Mouse (Mus musculus) left cerebral cortex, postnatal 4 days (tissue): ENCODE data around the gene Timp3. TPM values are rescaled to one million over a fixed set of nuclear protein-coding genes. Genes with fewer than 3 reads are reported as not detected.

Source experiments
- DNase-seq: peaks from one replicate; pipeline ENCODE4 v3.0.0-alpha.2; 2022
- intact Hi-C: fragments of 180-260 bp; cut with DNase I; formaldehyde crosslinking; loops from one replicate; pipeline ENCODE4 v1.15.1; 2025
- total RNA-seq, 2 experiments: library from RNA; stranded (reverse); gene quantifications; 2 replicates each; pipeline ENCODE4 v1.2.3; 2021

Timp3 gene
- total RNA-seq, 2 experiments from 2014 or later = 40.2 to 42.6 TPM

DNA sequence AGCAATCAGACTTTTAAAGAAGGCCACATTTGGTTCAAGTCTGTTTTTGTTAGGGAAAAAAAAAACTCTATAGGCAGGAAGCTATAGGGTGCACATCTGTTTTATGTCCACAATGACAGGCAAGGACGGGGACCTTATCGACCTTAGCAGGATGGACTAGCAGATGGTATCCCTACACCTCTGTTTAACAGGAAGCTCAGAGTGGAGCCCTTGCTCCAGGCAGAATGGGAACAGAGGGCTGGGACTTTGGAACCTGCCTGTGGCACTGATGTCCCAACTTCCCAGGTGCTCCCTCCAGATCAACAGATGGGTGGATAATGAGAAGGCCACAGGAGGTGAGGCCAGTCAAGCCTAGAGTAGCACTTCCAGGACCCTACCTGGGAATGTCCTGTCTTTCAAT lies 80.5 kb downstream of the Timp3 start:
- DNase-seq = no peak
- intact Hi-C loops = loop anchor here (5.0 kb wide), 1 partner anchor 313 kb away; no protein-coding TSS in a partner anchor

DNA sequence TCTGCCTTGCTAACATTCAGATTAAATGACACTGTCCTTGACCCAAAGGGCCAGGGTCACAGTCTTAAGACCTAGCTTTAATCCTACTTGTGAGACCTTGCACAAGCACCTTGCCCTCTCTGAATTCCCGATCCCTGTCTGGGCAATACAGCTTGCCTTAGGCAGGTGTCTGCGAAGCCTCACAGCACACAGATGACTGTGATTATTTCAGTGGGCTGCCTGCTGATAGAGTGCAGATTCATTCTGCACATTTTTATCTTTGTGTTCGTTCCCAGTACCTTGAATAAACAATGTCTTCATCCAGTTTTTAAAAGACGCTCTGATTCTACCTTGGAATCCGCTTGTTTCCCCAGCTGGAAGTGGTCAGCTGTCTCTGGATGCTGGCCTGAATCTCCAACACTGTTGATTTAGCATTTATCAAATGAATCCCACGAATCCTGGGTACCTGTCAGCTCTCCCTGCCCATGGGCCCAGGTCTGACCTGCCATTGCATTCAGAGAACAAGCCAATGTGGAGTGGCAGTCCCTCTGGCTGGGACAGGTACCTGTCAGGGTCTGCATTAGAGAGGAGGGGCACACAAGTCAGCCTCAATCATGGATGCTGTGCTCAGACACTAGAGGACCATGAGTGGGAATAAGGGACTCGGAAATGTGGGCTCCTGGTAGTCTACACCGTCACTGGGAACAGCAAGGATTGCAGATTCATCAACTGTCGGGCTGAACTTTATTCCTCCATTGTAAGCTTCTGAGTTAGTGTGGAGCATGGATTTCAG lies 81.2 kb downstream of the Timp3 start:
- intact Hi-C loops = loop anchor here (5.0 kb wide), 1 partner anchor 314 kb away; no protein-coding TSS in a partner anchor
- DNase-seq = no peak

DNA sequence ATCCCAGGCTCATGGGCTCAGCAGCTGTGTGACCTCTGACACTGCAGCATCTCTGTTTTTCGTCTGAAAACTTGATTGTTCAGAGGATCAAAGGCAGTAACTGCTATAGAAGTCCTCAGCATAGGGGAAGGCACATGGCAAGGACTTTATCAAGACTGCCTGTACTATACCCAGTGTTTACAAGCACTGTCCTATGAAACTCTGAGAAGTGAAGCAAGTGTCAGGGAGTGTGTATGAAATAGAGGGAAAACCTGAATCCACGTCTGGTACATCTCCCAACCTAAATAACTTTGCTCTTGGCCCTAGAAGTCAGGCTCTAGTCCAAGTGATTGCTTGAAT lies 81.7 kb downstream of the Timp3 start:
- intact Hi-C loops = loop anchor here (5.0 kb wide), 1 partner anchor 315 kb away; no protein-coding TSS in a partner anchor
- DNase-seq = no peak

DNA sequence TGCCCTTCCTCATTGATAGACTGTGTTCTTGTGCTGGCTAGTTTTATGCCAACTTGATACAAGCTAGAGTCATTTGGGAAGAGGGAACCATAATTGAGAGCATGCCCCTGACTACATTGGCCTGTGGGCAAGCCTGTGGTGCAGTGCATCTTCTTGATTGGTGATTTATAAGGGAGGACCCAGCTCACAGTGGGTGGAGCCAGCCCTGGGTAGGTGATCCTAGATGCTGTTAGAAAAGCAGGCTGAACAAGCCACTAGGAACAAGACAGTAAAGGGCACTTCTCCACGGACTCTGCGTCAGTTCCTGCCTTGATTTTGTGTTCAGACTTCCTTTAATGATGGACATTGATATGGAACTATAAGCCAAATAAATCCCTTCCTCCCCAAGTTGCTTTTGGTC lies 84.5 kb downstream of the Timp3 start:
- intact Hi-C loops = loop anchor here (5.0 kb wide), 1 partner anchor 317 kb away; no protein-coding TSS in a partner anchor
- DNase-seq = no peak

DNA sequence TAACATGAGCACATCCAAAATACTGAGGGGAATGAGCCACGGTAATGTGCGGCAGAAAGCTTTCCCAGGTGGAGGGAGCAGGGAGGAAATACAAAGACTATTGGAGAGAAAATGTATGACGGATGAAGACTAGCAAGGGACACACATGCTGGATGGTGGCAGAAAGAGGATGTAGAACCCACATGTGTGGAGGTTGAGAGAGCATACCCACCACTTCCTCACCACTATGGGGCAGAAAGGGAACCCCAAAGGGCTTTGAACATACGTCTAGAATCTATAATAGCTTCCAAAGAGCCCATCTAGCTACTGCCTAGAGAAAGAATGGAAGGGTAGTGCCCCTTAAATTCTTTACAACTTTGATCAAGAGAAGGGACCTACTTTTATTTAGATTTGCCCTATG lies 85.5 kb downstream of the Timp3 start:
- no peak for DNase-seq
- intact Hi-C loops = no loop called here

DNA sequence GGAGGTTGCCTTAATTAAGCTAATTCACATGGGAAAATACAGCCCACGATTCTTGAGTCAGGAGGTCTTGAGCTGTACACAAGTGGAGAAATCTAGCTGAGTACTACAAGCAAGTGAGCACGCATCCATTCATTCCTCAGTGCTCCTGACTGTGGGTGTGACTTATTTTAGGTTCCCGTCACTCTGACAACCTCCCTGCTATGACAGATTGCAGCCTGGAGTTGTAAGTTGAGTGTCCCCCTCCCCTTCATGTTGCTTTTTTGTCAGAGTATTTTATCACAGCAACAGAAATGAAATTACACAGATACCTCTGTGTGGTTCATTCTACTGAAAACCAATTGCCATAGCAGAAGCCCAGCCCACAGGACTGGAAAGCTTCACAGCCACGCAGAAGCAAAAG lies 86.1 kb downstream of the Timp3 start:
- DNase-seq = no peak

DNA sequence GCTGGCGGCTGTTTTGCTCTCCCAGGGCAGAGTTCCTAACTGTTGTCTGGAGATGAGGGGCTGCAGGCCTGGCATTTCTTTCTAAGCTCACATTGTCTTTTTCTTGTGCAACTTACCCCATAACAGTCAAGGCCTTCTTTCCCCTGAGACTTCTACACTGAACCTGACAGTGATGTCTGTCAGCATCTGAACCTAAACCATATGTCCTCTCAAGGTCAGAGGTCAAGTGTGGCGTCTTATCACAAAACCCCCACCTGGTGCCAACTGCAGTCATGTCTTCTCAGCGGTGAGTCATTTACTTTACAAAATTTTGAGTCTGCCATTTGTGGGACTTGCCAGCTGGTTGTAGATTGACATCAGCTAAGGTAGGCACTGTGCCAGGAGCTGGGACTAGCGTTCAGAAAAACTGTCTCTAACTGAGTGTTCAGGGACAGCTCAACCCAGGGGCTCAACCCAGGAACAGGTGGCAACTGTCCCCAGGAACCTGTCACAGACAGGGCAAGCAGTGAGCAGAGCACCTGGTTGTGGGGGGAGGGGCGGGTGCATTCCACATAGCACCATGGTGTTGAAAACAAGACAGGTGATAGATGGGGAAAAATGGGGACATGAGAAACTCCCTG lies 87.8 kb downstream of the Timp3 start:
- intact Hi-C loops = no loop called here
- DNase-seq = peak; percentile 55

More for the DNA sequence above, 86.1 kb downstream of the Timp3 start:
- intact Hi-C loops = no loop called here

DNA sequence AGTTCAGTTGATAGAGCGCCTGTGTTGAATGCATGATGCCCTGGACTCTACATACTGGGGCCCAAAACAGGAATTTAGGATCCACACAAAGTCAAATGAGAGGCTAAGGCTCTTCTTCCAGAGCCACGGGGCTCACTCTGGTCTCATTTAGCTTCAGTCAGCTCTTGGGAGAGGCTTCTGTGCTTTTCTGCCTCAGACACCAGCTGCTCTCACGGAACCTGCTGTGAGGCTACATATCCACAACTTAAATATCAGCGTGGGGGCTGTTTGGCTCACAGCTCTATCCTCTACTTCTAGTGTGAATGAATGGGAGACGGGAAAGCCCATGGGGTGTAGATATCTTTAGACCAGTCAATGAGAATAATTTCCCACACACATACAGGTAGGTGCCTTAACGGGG lies 88.6 kb downstream of the Timp3 start:
- no peak for DNase-seq
- intact Hi-C loops = no loop called here

DNA sequence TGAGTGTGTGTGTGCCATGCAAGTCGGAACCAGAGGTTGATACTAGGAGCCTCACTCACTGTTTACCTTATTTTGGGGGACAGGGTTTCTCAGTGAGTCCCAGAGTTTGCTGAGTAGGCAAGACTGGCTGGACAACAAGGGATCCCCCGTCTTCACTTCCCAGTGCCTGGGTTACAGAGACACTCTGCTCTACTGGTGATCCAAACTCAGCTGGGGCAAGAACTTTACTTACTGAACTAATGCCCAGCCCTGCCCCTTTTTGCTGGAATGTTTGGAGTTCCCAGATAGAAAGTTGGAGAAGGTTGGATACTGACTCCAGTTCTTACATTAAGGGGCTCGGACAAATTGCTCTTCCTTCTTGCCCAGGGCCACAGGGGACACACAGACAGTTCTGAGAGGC lies 89.2 kb downstream of the Timp3 start:
- intact Hi-C loops = no loop called here
- no peak for DNase-seq

DNA sequence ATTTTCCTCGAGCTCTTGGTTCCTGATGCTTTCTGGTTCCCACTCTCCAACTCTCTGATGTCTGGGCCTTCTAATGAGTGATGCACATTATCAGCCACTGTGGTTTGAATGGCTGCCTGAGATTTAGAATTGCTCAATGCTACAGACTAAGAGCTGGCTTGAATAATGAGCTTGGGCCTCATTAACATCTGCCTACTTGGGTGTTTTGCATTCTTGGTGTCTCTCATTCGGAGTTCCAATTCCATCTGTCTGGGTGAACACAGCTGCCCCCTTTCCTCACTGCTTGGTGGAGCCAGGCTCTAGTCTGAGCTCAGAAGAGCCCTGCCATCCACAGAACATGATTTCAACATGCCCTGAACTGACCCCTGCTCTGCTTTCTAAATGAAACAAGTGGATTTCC lies 89.7 kb downstream of the Timp3 start:
- DNase-seq = no peak
- intact Hi-C loops = no loop called here

DNA sequence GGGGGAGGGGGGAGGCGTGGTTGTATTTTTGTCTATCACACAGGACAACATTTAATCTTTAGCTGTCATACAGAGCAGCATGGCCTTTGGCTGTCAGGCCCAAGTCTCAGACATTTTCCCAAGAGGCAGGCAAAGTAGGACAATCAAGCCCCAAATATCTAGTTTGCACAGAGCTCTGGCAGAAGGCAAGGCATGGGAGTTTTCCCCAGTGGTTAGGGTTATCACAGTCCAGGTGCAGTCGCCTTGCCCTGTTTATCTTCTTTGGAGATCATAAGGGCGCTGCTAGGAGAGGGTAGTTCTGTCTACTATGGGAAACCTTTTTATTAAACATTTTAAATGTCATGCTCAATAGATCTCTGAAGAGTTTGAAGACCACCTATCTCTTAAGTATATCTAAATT lies 92.2 kb downstream of the Timp3 start:
- intact Hi-C loops = no loop called here
- no peak for DNase-seq

DNA sequence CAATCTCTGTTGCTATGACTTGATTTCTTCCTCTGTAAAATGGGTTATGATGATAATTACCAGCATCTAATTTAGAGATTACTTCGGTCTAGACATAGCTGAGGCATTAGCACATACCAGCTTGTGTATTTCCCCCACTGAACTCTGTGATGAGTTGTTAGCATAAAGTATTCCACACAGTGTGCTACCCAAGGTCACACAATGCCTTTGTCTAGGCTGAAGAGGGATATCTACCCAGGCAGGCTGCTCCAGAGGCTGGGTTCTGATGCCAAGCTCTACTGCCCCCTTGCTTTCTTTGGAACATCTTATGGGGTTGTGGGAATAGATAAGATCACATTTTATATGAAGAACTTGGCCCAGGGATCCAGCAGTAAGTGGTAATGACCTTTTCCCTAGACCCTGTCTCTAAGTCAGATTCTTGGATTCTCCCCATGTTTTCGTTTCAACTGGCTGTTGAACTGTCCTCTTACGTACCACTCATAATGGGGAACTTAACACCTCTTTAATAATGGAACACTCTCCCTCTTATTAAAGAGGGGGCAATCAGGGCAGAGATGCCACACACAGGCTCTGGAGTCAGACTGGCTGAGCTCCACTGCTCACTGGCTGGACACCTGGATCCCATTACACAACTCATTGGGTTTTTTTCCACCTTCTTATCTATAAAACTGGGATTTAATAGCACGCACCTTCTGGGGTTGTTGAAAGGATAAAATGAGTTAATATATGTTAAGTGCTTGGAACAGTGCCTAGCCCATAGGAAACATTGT lies 97.6 kb downstream of the Timp3 start:
- DNase-seq = no peak
- intact Hi-C loops = no loop called here

DNA sequence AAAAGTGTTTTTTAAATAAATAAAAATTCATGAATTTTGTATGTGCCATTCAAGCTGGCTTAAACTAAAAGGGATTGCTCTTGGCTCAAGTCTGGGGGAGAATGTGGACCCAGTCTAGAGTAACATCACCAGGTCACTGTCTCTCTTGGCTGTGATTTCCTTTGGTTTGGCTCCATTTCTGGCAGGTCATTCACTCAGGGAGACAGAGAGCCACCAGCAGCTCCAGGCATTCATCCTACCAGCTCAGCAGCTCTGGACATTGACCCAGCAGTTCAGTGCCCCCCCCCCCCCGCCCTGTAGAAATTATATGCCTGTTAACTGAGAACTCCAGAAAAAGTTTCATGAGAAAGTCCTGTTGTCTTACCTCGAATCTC lies 98.2 kb downstream of the Timp3 start:
- no peak for DNase-seq
- intact Hi-C loops = no loop called here

Other genes starting within 250 kb of the Timp3 start
- 10 to 100 TPM; 82.2 to 85.4 TPM for gene Syn3, start 198.5 kb downstream of the Timp3 start, total RNA-seq